Mouse (Mus musculus) B cell, adult (primary cell): ENCODE measurements around the gene Gtpbp10. TPM values are rescaled to one million over a fixed set of nuclear protein-coding genes. Genes with fewer than 3 reads are reported as not detected.

Source experiments
- total RNA-seq: library from RNA; stranded (reverse); gene quantifications from 4 replicates; pipeline ENCODE4 v1.2.4, GENCODE M21; 2023; ENCODE audit not compliant: inconsistent age

Gene Gtpbp10
- 23.4 to 26.0 TPM (median 24.6 TPM) in 4 replicates for total RNA-seq

DNA sequence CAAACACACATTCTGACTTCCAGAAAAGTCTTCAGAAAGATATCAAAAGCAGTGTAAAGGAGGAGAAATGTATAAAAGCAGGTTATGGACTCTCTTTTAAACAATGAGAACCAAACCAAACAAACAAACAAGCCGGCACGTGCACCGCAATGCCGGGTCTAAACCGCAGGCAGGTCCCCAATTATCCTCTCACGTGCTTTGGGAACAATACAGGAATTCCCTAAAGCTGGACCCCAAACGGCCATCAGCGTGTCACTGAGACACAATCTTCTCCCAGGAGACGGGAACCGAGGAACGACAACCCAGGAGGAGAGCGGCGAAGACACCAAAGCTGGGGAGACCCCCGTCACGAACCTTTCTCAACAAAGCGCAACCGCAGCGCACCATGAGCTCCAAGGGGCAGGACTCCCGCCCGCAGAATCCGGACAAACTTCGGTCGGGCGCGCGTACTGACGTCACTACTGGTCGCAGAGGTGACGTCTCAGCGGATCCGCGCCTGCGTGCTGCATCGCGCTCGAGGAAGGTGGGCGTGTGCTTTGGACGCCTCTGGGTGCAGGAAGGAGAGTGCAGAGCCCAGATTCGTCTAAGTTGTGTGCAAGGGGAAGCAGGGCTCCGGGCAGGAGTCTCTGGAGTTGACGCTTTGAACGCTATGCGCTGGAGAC, at the start of gene Gtpbp10:
Gene Gtpbp10 (minus strand): TSS at position 460 of the 662 bp plus-strand sequence.

DNA sequence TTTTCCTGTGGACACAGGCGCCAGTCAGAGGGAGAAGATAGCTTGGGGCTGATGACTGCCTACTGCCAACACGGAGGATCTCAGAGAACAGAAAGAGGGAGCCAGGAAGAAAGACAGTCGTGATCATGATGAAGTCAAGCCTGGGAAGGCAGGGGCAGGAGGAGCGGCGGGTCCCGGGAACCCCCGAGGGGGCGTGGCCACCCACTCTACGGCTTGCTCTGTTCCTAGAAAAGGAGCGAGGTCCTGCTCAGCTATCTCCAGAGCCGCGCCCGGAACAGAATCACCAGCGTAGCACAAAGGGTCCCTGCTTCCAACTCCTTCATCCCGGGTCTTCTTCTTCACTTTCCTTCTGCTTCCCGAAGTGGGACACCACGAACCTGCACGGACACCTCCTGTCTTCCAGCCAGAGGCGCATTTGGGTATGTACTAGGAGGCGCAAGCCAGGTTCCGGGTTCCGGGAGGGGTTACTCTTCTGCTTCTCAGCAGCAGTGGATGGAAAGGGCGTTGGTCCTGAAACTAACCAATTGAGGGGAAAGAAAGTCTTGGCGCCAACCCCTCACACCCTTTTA, 14.5 kb upstream of the Gtpbp10 start, which contains the start of gene Gm8773:
Gene Gm8773 (plus strand): TSS at position 51 of the 569 bp plus-strand sequence.

DNA sequence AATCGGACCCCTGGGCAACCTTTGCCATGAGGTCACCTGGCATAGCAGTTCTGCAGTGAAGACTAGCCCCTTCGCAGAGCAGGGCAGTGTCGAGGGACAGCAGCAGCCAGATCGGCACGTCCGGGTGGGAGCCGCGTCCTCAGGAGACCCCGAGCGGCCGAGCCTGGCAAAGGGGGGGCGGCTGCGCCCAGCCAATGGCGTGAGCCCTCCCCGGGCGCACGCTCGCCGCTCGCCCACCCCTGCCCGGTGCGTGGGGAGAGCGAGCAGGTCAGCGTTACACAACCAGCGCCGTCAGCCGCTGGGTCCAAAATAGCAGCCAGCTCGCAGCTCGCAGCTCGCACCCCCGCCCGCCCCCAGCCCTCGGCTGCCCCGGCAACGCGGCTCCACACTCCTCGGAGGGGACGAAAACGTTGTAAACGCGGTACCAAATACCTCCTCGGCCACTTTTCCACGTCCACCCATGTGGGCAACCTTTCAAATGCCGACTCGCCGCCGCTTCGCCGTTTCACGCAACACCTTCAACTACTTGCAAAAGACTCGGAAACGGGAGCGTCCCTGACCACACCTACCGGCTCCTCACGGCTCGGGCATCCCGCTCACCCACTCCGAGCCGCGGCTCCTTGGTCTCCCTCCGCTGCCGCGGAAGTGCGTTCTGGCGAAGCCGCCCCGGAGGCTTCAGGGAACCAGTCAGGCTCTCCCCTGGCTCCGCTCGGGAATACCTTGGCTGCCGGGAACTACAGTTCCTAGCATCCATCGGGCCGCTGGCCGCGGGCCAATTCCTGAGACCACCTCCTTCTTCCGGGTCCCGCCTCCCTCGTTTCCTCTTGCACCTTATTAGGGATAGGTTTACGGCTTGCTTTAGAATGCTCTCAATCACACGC, 44.9 kb downstream of the Gtpbp10 start, which contains the start of gene Cldn12:
Gene Cldn12 (minus strand): TSS at position 763 of the 881 bp plus-strand sequence.

Other genes starting within 250 kb of the Gtpbp10 start
- 1.4 to 1.9 TPM (median 1.7 TPM) in 4 replicates for gene Cdk14, start 139.2 kb downstream of the Gtpbp10 start, total RNA-seq
- not detected in 4 replicates for gene 1700015F17Rik, start 80.4 kb downstream of the Gtpbp10 start, total RNA-seq
- 0.48 to 0.77 TPM (median 0.60 TPM) in 4 replicates for gene Cldn12, start 44.6 kb downstream of the Gtpbp10 start, total RNA-seq
- gene Gm8773, start 14.3 kb upstream of the Gtpbp10 start, total RNA-seq: not detected in 4 replicates
- gene Cfap69, start 104.7 kb upstream of the Gtpbp10 start, total RNA-seq: not detected in 4 replicates
- gene Steap2, start 135.0 kb upstream of the Gtpbp10 start, total RNA-seq: not detected in 4 replicates
- gene Steap1, start 189.8 kb upstream of the Gtpbp10 start, total RNA-seq: not detected in 4 replicates